Mouse (Mus musculus) neural tube, embryonic 11.5 days (tissue): ENCODE data around the gene Tmed1. TPM values are rescaled to one million over a fixed set of nuclear protein-coding genes. Genes with fewer than 3 reads are reported as not detected.

Experiments
- ATAC-seq: fragments of 200-750 bp; cut with Nextera tagmentation; 2 replicates; pipeline ENCODE4 v1.8.0; 2017; ENCODE audit warnings: moderate number of reproducible peaks, mild to moderate bottlenecking, moderate TSS enrichment, moderate library complexity; ENCODE audit not compliant: insufficient read depth, low FRiP score, low TSS enrichment
- DNase-seq: peaks from one replicate; pipeline ENCODE4 v3.0.0-alpha.2; 2015; ENCODE audit warnings: low spot score
- H3K27ac ChIP-seq: fragments of 300-500 bp; sonication (generic); 2 replicates; pipeline ENCODE4 v1.5.1; 2014; ENCODE audit warnings: low read depth, mild to moderate bottlenecking, low read length
- H3K27me3 ChIP-seq: fragments of 300-500 bp; sonication (generic); 2 replicates; pipeline ENCODE4 v1.6.1; 2014; ENCODE audit warnings: mild to moderate bottlenecking, low read length, mixed read lengths; ENCODE audit not compliant: control insufficient read depth, insufficient read depth
- H3K36me3 ChIP-seq: fragments of 300-500 bp; sonication (generic); 2 replicates; pipeline ENCODE4 v1.6.1; 2014; ENCODE audit warnings: mild to moderate bottlenecking, low read length, moderate library complexity, mixed read lengths; ENCODE audit not compliant: control insufficient read depth, insufficient read depth
- H3K4me1 ChIP-seq: fragments of 300-500 bp; sonication (generic); 2 replicates; pipeline ENCODE4 v1.6.1; 2014; ENCODE audit warnings: low read length, mixed read lengths; ENCODE audit not compliant: control insufficient read depth, insufficient read depth
- H3K4me2 ChIP-seq: fragments of 300-500 bp; sonication (generic); 2 replicates; pipeline ENCODE4 v1.6.1; 2014; ENCODE audit warnings: low read depth, mild to moderate bottlenecking, moderate library complexity
- H3K4me3 ChIP-seq: fragments of 300-500 bp; sonication (generic); 2 replicates; pipeline ENCODE4 v1.5.1; 2014; ENCODE audit warnings: low read depth, low read length
- H3K9ac ChIP-seq: fragments of 300-500 bp; sonication (generic); 2 replicates; pipeline ENCODE4 v1.6.1; 2014; ENCODE audit warnings: mild to moderate bottlenecking, low read length
- H3K9me3 ChIP-seq: fragments of 300-500 bp; sonication (generic); 2 replicates; pipeline ENCODE4 v1.6.1; 2016; ENCODE audit warnings: low read length; ENCODE audit not compliant: control insufficient read depth
- WGBS: fragments of 180-500 bp; shearing (Covaris S2); extraction: QIAGEN DNeasy Blood & Tissue Kit; methylation state at CpG from one replicate; pipeline ENCODE4 v1.1.7; 2014; 5-methylcytosine and 5-hydroxymethylcytosine counted together
- polyA plus RNA-seq: library from polyadenylated mRNA; unstranded; fragments of >200 nt; fragmentation: Nextera tagmentation; extraction: Ambion mirVana; gene quantifications from 2 replicates; pipeline ENCODE4 v1.2.1, GENCODE M21; 2014

Gene Tmed1
- polyA plus RNA-seq, 1 experiment from 2014 or later = 77.0 TPM

GRCm38 (mm10) chr9:21511052-21511451, 1.0 kb upstream of the Tmed1 start:
- ATAC-seq = no peak
- Histone ChIP-seq H3K27ac (no peak overlapping the region), H3K9me3 (no peaks in the 10 kb centered on the region), H3K27me3 (no peaks in the 10 kb centered on the region), H3K4me3 (peak overlapping the region; percentile 63), H3K9ac (peak overlapping the region; percentile 72; the same call in 1 of the 2 replicates), H3K4me1 (no peaks in the 10 kb centered on the region), H3K4me2 (peak overlapping the region; percentile 38), H3K36me3 (peaks cover 9% of the 10 kb centered on the region)
- no peak for DNase-seq
- 86% methylated on average over 9 of the region's 9 CpGs for WGBS

- H3K9ac ChIP-seq = peak overlapping the region; percentile 72
- peak overlapping the region; percentile 38 for H3K4me2 ChIP-seq
- DNase-seq = no peak
- peaks cover 9% of the 10 kb centered on the region for H3K36me3 ChIP-seq
- 10% methylated on average over 7 of the region's 7 CpGs for WGBS
- no peaks in the 10 kb centered on the region for H3K27me3 ChIP-seq
- ATAC-seq = no peak
- H3K27ac ChIP-seq = no peak overlapping the region
- H3K9me3 ChIP-seq = no peaks in the 10 kb centered on the region
- H3K4me1 ChIP-seq = no peaks in the 10 kb centered on the region
- H3K4me3 ChIP-seq = peak overlapping the region; percentile 63
Measured at GRCm38 (mm10) chr9:21510689-21511015, 600 bp upstream of the Tmed1 start.

GRCm38 (mm10) chr9:21508871-21509404, 1.1 kb downstream of the Tmed1 start:
- ATAC-seq (no peak), DNase-seq (no peak)
- Histone ChIP-seq H3K27ac (no peak overlapping the region), H3K36me3 (peaks cover 14% of the 10 kb centered on the region), H3K4me3 (peak overlapping the region; percentile 63; the same call in 1 of the 2 replicates), H3K9me3 (no peaks in the 10 kb centered on the region), H3K27me3 (no peaks in the 10 kb centered on the region), H3K9ac (no peak overlapping the region), H3K4me2 (peak overlapping the region; percentile 38), H3K4me1 (no peaks in the 10 kb centered on the region)
- WGBS = 79% methylated on average over 7 of the region's 7 CpGs

GRCm38 (mm10) chr9:21507753-21508430, 2.2 kb downstream of the Tmed1 start:
- no peak overlapping the region for H3K4me2 ChIP-seq
- H3K27ac ChIP-seq = no peak overlapping the region
- no peaks in the 10 kb centered on the region for H3K9me3 ChIP-seq
- no peak for ATAC-seq
- no peak overlapping the region for H3K9ac ChIP-seq
- no peak for DNase-seq
- H3K4me1 ChIP-seq = no peaks in the 10 kb centered on the region
- H3K36me3 ChIP-seq = peaks cover 14% of the 10 kb centered on the region
- no peaks in the 10 kb centered on the region for H3K27me3 ChIP-seq
- 93% methylated on average over 15 of the region's 15 CpGs for WGBS
- no peak overlapping the region for H3K4me3 ChIP-seq

- no peaks in the 10 kb centered on the region for H3K4me1 ChIP-seq
- no peak overlapping the region for H3K9ac ChIP-seq
- H3K27ac ChIP-seq = no peak overlapping the region
- H3K36me3 ChIP-seq = peaks cover 14% of the 10 kb centered on the region
- H3K4me2 ChIP-seq = no peak overlapping the region
- no peaks in the 10 kb centered on the region for H3K9me3 ChIP-seq
- DNase-seq (no peak), ATAC-seq (no peak)
- no peaks in the 10 kb centered on the region for H3K27me3 ChIP-seq
- H3K4me3 ChIP-seq = no peak overlapping the region
Measured at GRCm38 (mm10) chr9:21505767-21506166, 4.3 kb downstream of the Tmed1 start.

GRCm38 (mm10) chr9:21503352-21503751, 6.7 kb downstream of the Tmed1 start:
- no peaks in the 10 kb centered on the region for H3K9me3 ChIP-seq
- H3K27ac ChIP-seq = no peak overlapping the region
- peaks cover 19% of the 10 kb centered on the region for H3K36me3 ChIP-seq
- H3K4me1 ChIP-seq = no peaks in the 10 kb centered on the region
- H3K9ac ChIP-seq = no peak overlapping the region
- WGBS = 97% methylated on average over 8 of the region's 8 CpGs
- H3K4me3 ChIP-seq = no peak overlapping the region
- DNase-seq = no peak
- no peak for ATAC-seq
- no peak overlapping the region for H3K4me2 ChIP-seq
- no peaks in the 10 kb centered on the region for H3K27me3 ChIP-seq

- Histone ChIP-seq H3K4me3 (no peak overlapping the region), H3K4me2 (no peak overlapping the region), H3K27ac (no peak overlapping the region), H3K36me3 (peaks cover 9% of the 10 kb centered on the region), H3K4me1 (no peaks in the 10 kb centered on the region), H3K9me3 (no peaks in the 10 kb centered on the region), H3K27me3 (no peaks in the 10 kb centered on the region), H3K9ac (no peak overlapping the region)
- ATAC-seq = no peak
- no peak for DNase-seq
- WGBS = 93% methylated on average over 12 of the region's 12 CpGs
Measured at GRCm38 (mm10) chr9:21498284-21498902, 11.7 kb downstream of the Tmed1 start.

- Histone ChIP-seq H3K27ac (peak overlapping the region; percentile 46; the same call in 1 of the 2 replicates), H3K36me3 (peaks cover 9% of the 10 kb centered on the region)
Measured at GRCm38 (mm10) chr9:21497664-21498063, 12.4 kb downstream of the Tmed1 start.

GRCm38 (mm10) chr9:21497050-21497542, 13.0 kb downstream of the Tmed1 start:
- no peak for ATAC-seq
- Histone ChIP-seq H3K27ac (peak overlapping the region; percentile 46), H3K27me3 (no peaks in the 10 kb centered on the region), H3K4me1 (no peaks in the 10 kb centered on the region), H3K36me3 (peaks cover 9% of the 10 kb centered on the region), H3K4me2 (no peak overlapping the region), H3K9me3 (no peaks in the 10 kb centered on the region), H3K4me3 (no peak overlapping the region), H3K9ac (no peak overlapping the region)
- WGBS = 85% methylated on average over 16 of the region's 16 CpGs
- DNase-seq = peak; percentile 58

More at GRCm38 (mm10) chr9:21497664-21498063, 12.4 kb downstream of the Tmed1 start:
- H3K4me2 ChIP-seq = no peak overlapping the region
- H3K27me3 ChIP-seq = no peaks in the 10 kb centered on the region
- no peak overlapping the region for H3K4me3 ChIP-seq
- DNase-seq (no peak), ATAC-seq (no peak)
- H3K4me1 ChIP-seq = no peaks in the 10 kb centered on the region
- WGBS = 93% methylated on average over 2 of the region's 2 CpGs
- no peaks in the 10 kb centered on the region for H3K9me3 ChIP-seq
- H3K9ac ChIP-seq = no peak overlapping the region
